Comparison of ENCODE assay signal across 8 mouse cellular contexts in genomic region chr14:33250956-33251745, GRCm38 (mm10). TPM values are rescaled to one million over a fixed set of nuclear protein-coding genes. Genes with fewer than 3 reads are reported as not detected.
DNase-seq lines count a peak whose midpoint lies in the region; ATAC-seq lines count a peak whose summit lies in the region.

No protein-coding gene starts in this region.

- no peak for ATAC-seq in kidney, embryonic 16.5 days (ENCODE audit: low FRiP score, low TSS enrichment)
- ATAC-seq in embryonic facial prominence, embryonic 11.5 days (replicated peaks; ENCODE audit: insufficient number of reproducible peaks, low FRiP score, low TSS enrichment, low read depth): no peak
- ATAC-seq in intestine, embryonic 15.5 days: peak; percentile 53
- 0 out of 2 replicates have a peak, but pooled peaks have one; percentile 37 for ATAC-seq in neural tube, embryonic 12.5 days (ENCODE audit: low FRiP score, low read depth)

- H3K27me3 ChIP-seq in kidney, embryonic 16.5 days (ENCODE audit: insufficient read depth, low read length): peaks cover 3% of the 10 kb centered on the region; the same call in 1 of the 2 replicates
- peaks cover 4% of the 10 kb centered on the region; the same call in 1 of the 2 replicates for H3K27me3 ChIP-seq in embryonic facial prominence, embryonic 11.5 days (ENCODE audit: control insufficient read depth, insufficient read depth, low read length)
- H3K27me3 ChIP-seq in intestine, embryonic 15.5 days (replicated peaks): no peaks in the 10 kb centered on the region
- peaks cover 13% of the 10 kb centered on the region for H3K27me3 ChIP-seq in neural tube, embryonic 12.5 days (replicated peaks)

- no peaks in the 10 kb centered on the region for H3K9me3 ChIP-seq in kidney, embryonic 16.5 days (ENCODE audit: low read length)
- no peaks in the 10 kb centered on the region for H3K9me3 ChIP-seq in embryonic facial prominence, embryonic 11.5 days (replicated peaks; ENCODE audit: control insufficient read depth, low read length)
- H3K9me3 ChIP-seq in intestine, embryonic 15.5 days: no peaks in the 10 kb centered on the region
- H3K9me3 ChIP-seq in neural tube, embryonic 12.5 days: no peaks in the 10 kb centered on the region

- DNase-seq in kidney, adult 8-10 months: no peak
- DNase-seq in embryonic facial prominence, embryonic 11.5 days (ENCODE audit: low spot score): no peak
- DNase-seq in adrenal gland, postnatal 14 days: no peak
- no peak for DNase-seq in ovary, adult 18-20 months (ENCODE audit: low spot score)
- no peak for DNase-seq in kidney, adult 11 months

- H3K4me1 ChIP-seq in kidney, embryonic 16.5 days (ENCODE audit: insufficient read depth, low read length): peaks cover 21% of the 10 kb centered on the region
- peaks cover 4% of the 10 kb centered on the region; the same call in 1 of the 2 replicates for H3K4me1 ChIP-seq in embryonic facial prominence, embryonic 11.5 days (ENCODE audit: control insufficient read depth, insufficient read depth, low read length)
- H3K4me1 ChIP-seq in intestine, embryonic 15.5 days (replicated peaks): peaks cover 7% of the 10 kb centered on the region; the same call in 1 of the 2 replicates
- H3K4me1 ChIP-seq in neural tube, embryonic 12.5 days: peaks cover 15% of the 10 kb centered on the region

- H3K36me3 ChIP-seq in kidney, embryonic 16.5 days (ENCODE audit: insufficient read depth, low read length): no peaks in the 10 kb centered on the region
- H3K36me3 ChIP-seq in embryonic facial prominence, embryonic 11.5 days (replicated peaks; ENCODE audit: control insufficient read depth, insufficient read depth, low read depth, low read length): no peaks in the 10 kb centered on the region
- no peaks in the 10 kb centered on the region for H3K36me3 ChIP-seq in intestine, embryonic 15.5 days
- no peaks in the 10 kb centered on the region for H3K36me3 ChIP-seq in neural tube, embryonic 12.5 days

- H3K4me2 ChIP-seq in kidney, embryonic 16.5 days (replicated peaks; ENCODE audit: low read depth, low read length): peak overlapping the region; percentile 79
- peak overlapping the region; percentile 86 for H3K4me2 ChIP-seq in embryonic facial prominence, embryonic 11.5 days (ENCODE audit: low read depth, low read length)
- peak overlapping the region; percentile 85 for H3K4me2 ChIP-seq in intestine, embryonic 15.5 days (replicated peaks)
- H3K4me2 ChIP-seq in neural tube, embryonic 12.5 days (replicated peaks): peak overlapping the region; percentile 81

- H3K27ac ChIP-seq in kidney, embryonic 16.5 days (ENCODE audit: low read length): no peak overlapping the region
- H3K27ac ChIP-seq in embryonic facial prominence, embryonic 11.5 days (replicated peaks; ENCODE audit: low read depth, low read length): no peak overlapping the region
- H3K27ac ChIP-seq in intestine, embryonic 15.5 days: no peak overlapping the region
- H3K27ac ChIP-seq in neural tube, embryonic 12.5 days: no peak overlapping the region

- peak overlapping the region; percentile 42 for H3K4me3 ChIP-seq in kidney, embryonic 16.5 days (ENCODE audit: low read length)
- peak overlapping the region; percentile 24 for H3K4me3 ChIP-seq in embryonic facial prominence, embryonic 11.5 days (ENCODE audit: low read depth, low read length)
- H3K4me3 ChIP-seq in intestine, embryonic 15.5 days (replicated peaks): peak overlapping the region; percentile 40
- H3K4me3 ChIP-seq in neural tube, embryonic 12.5 days: peak overlapping the region; percentile 30; the same call in 1 of the 2 replicates

- H3K9ac ChIP-seq in kidney, embryonic 16.5 days (replicated peaks; ENCODE audit: low read length): no peak overlapping the region; the same call in 1 of the 2 replicates
- peak overlapping the region; percentile 32; the same call in 1 of the 2 replicates for H3K9ac ChIP-seq in embryonic facial prominence, embryonic 11.5 days (replicated peaks; ENCODE audit: low read length)
- H3K9ac ChIP-seq in intestine, embryonic 15.5 days: no peak overlapping the region; the same call in 1 of the 2 replicates
- peak overlapping the region; percentile 35; the same call in 1 of the 2 replicates for H3K9ac ChIP-seq in neural tube, embryonic 12.5 days

- WGBS in kidney, embryonic 16.5 days: 4% methylated on average over 13 of the region's 13 CpGs
- WGBS in embryonic facial prominence, embryonic 11.5 days: 5% methylated on average over 13 of the region's 13 CpGs
- 7% methylated on average over 12 of the region's 13 CpGs for WGBS in intestine, embryonic 15.5 days
- WGBS in neural tube, embryonic 12.5 days: 6% methylated on average over 13 of the region's 13 CpGs

RNA-seq across cellular contexts. Expression of gene Arhgap22, which starts 37.3 kb away (rescaled TPM):
- 2.7 and 3.7 TPM in 2 replicates for polyA plus RNA-seq in kidney, embryonic 16.5 days (2015; fragmentation: Nextera tagmentation; extraction: Ambion mirVana)
- 2.6 and 3.2 TPM in 2 replicates for polyA plus RNA-seq in embryonic facial prominence, embryonic 11.5 days (2014; fragmentation: Nextera tagmentation; extraction: Ambion mirVana)
- 3.9 and 5.3 TPM in 2 replicates for polyA plus RNA-seq in intestine, embryonic 15.5 days (2015; fragmentation: Nextera tagmentation; extraction: Ambion mirVana)
- polyA plus RNA-seq in neural tube, embryonic 12.5 days (2016; fragmentation: Nextera tagmentation; extraction: Ambion mirVana): 6.2 and 7.6 TPM in 2 replicates
- total RNA-seq in adrenal gland, postnatal 14 days (2021): 6.0 and 7.2 TPM in 2 replicates

Comparison
In these comparisons a context has a peak if more than half of its experiments do, and no peak if none do; other contexts are left out.
1. ATAC-seq: peak in intestine, embryonic 15.5 days (single experiment) and neural tube, embryonic 12.5 days (single experiment); none in kidney, embryonic 16.5 days (single experiment) and embryonic facial prominence, embryonic 11.5 days (single experiment).
2. H3K9ac ChIP-seq: peak in embryonic facial prominence, embryonic 11.5 days (single experiment) and neural tube, embryonic 12.5 days (single experiment); none in kidney, embryonic 16.5 days (single experiment) and intestine, embryonic 15.5 days (single experiment).
3. Peak in every context shown above with its lines, with median percentiles within 50 percentile points of each other: H3K4me2 ChIP-seq and H3K4me3 ChIP-seq.